Mouse (Mus musculus) midbrain, embryonic 13.5 days (tissue): ENCODE measurements around the gene Mrps34. TPM values are rescaled to one million over a fixed set of nuclear protein-coding genes. Genes with fewer than 3 reads are reported as not detected.

Experiments
- ATAC-seq: fragments of 200-750 bp; cut with Nextera tagmentation; 2 replicates; pipeline ENCODE4 v1.8.0; 2017; ENCODE audit warnings: mild to moderate bottlenecking, moderate TSS enrichment, moderate library complexity
- H3K27ac ChIP-seq: fragments of 300-500 bp; sonication (generic); 2 replicates; pipeline ENCODE4 v1.5.1; 2015; ENCODE audit warnings: inconsistent platforms, mild to moderate bottlenecking, moderate library complexity
- H3K27me3 ChIP-seq: fragments of 300-500 bp; sonication (generic); 2 replicates; pipeline ENCODE4 v1.6.1; 2015; ENCODE audit warnings: mild to moderate bottlenecking, inconsistent platforms
- H3K36me3 ChIP-seq: fragments of 300-500 bp; sonication (generic); 2 replicates; pipeline ENCODE4 v1.6.1; 2015; ENCODE audit warnings: mild to moderate bottlenecking, inconsistent platforms
- H3K4me1 ChIP-seq: fragments of 300-500 bp; sonication (generic); replicated peaks from 2 replicates; pipeline ENCODE4 v1.6.1; 2015; ENCODE audit warnings: inconsistent platforms
- H3K4me2 ChIP-seq: fragments of 300-500 bp; sonication (generic); replicated peaks from 2 replicates; pipeline ENCODE4 v1.6.1; 2015; ENCODE audit warnings: moderate library complexity, mild to moderate bottlenecking, inconsistent platforms
- H3K4me3 ChIP-seq: fragments of 300-500 bp; sonication (generic); replicated peaks from 2 replicates; pipeline ENCODE4 v1.5.1; 2015; ENCODE audit warnings: mild to moderate bottlenecking, inconsistent platforms
- H3K9ac ChIP-seq: fragments of 300-500 bp; sonication (generic); replicated peaks from 2 replicates; pipeline ENCODE4 v1.6.1; 2015; ENCODE audit warnings: mild to moderate bottlenecking, inconsistent platforms
- H3K9me3 ChIP-seq: fragments of 300-500 bp; sonication (generic); 2 replicates; pipeline ENCODE4 v1.6.1; 2016; ENCODE audit warnings: mild to moderate bottlenecking, inconsistent platforms
- WGBS: fragments of 180-500 bp; shearing (Covaris S2); methylation state at CpG from one replicate; pipeline ENCODE4 v1.1.7; 2015; 5-methylcytosine and 5-hydroxymethylcytosine counted together
- polyA plus RNA-seq: library from polyadenylated mRNA; unstranded; fragments of >200 nt; fragmentation: Nextera tagmentation; extraction: Ambion mirVana; gene quantifications from 2 replicates; pipeline ENCODE4 v1.2.1, GENCODE M21; 2015

The Mrps34 gene
- polyA plus RNA-seq, 1 experiment from 2014 or later: 82.3 TPM

DNA sequence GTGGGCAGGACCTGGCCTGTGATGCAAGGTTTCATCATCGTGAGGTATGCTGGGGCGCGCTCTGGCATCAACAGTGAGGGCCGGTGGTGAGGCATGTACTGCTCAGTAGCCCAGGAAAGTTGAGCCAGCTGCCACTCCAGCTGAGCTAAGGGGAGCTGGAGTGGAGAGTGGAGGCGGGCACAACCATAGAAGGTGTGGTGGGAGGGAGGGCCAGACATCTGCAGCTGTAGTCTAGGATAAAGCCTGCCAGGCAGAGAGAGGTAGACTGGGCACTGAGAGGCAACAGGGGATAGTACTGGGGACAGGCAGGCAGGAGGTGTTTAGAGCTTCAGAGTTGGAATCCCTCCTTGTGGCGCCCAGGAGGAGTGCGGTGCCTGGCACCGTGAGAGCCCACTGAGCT, 34.8 kb upstream of the Mrps34 start:
- no peaks in the 10 kb centered on the region for H3K4me1 ChIP-seq
- H3K9ac ChIP-seq: no peak overlapping the region
- no peaks in the 10 kb centered on the region for H3K27me3 ChIP-seq
- H3K4me3 ChIP-seq: no peak overlapping the region
- H3K27ac ChIP-seq: no peak overlapping the region
- no peaks in the 10 kb centered on the region for H3K9me3 ChIP-seq
- ATAC-seq: no peak
- peaks cover 83% of the 10 kb centered on the region for H3K36me3 ChIP-seq
- WGBS: 96% methylated on average over 8 of the region's 8 CpGs
- no peak overlapping the region for H3K4me2 ChIP-seq

DNA sequence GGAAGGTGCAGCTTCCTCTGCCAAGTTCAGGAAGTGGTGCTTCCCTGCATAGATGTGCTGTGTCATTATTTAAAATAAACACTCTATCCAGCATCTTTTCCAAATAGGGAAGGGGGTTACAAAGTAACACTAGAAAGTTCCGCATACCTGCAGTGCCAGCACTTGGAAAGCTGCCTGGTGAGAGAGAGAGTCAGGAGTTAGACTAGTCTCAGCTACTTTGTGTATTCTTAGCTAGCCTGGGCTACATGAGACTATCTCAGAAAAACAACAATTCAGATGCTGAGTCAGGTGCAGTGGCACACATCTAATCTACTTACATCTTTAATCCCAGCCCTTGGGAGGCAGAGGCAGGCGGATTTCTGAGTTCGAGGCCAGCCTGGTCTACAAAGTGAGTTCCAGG, 33.1 kb upstream of the Mrps34 start:
- Histone ChIP-seq H3K9me3 (no peaks in the 10 kb centered on the region), H3K4me1 (no peaks in the 10 kb centered on the region), H3K27ac (no peak overlapping the region), H3K4me3 (no peak overlapping the region), H3K4me2 (no peak overlapping the region), H3K27me3 (no peaks in the 10 kb centered on the region), H3K9ac (no peak overlapping the region), H3K36me3 (peaks cover 80% of the 10 kb centered on the region)
- ATAC-seq: no peak
- 88% methylated on average over 3 of the region's 3 CpGs for WGBS

- Histone ChIP-seq H3K36me3 (peaks cover 50% of the 10 kb centered on the region), H3K4me2 (no peak within 1 kb of the TSS), H3K27ac (no peak within 1 kb of the TSS), H3K4me3 (no peak within 1 kb of the TSS), H3K4me1 (no peaks in the 10 kb centered on the region), H3K27me3 (no peaks in the 10 kb centered on the region), H3K9me3 (no peaks in the 10 kb centered on the region), H3K9ac (no peak within 1 kb of the TSS)
- WGBS: 89% methylated on average over 8 of the region's 8 CpGs
- no peak for ATAC-seq
Measured at GRCm38 (mm10) chr17:24865776-24866175, 29.1 kb upstream of the Mrps34 start, which contains the start of gene Igfals. Gene Igfals (plus strand): TSS chr17:24865997.

GRCm38 (mm10) chr17:24867914-24868313, 27.0 kb upstream of the Mrps34 start:
- no peak overlapping the region for H3K9ac ChIP-seq
- no peak overlapping the region for H3K4me3 ChIP-seq
- H3K27ac ChIP-seq: no peak overlapping the region
- ATAC-seq: no peak
- no peaks in the 10 kb centered on the region for H3K4me1 ChIP-seq
- WGBS: 92% methylated on average over 10 of the region's 10 CpGs
- H3K9me3 ChIP-seq: no peaks in the 10 kb centered on the region
- H3K4me2 ChIP-seq: no peak overlapping the region
- no peaks in the 10 kb centered on the region for H3K27me3 ChIP-seq
- peaks cover 28% of the 10 kb centered on the region for H3K36me3 ChIP-seq

- no peaks in the 10 kb centered on the region for H3K9me3 ChIP-seq
- no peaks in the 10 kb centered on the region for H3K27me3 ChIP-seq
- ATAC-seq: no peak
- H3K4me2 ChIP-seq: no peak overlapping the region
- H3K4me3 ChIP-seq: no peak overlapping the region
- H3K27ac ChIP-seq: no peak overlapping the region
- H3K36me3 ChIP-seq: no peaks in the 10 kb centered on the region
- no peaks in the 10 kb centered on the region for H3K4me1 ChIP-seq
- 58% methylated on average over 4 of the region's 4 CpGs for WGBS
- no peak overlapping the region for H3K9ac ChIP-seq
Measured at GRCm38 (mm10) chr17:24873695-24874404, 21.1 kb upstream of the Mrps34 start.

- WGBS: 42% methylated on average over 1 of the region's 1 CpGs
- no peak overlapping the region for H3K4me2 ChIP-seq
- no peak overlapping the region for H3K27ac ChIP-seq
- H3K27me3 ChIP-seq: no peaks in the 10 kb centered on the region
- H3K4me3 ChIP-seq: no peak overlapping the region
- no peaks in the 10 kb centered on the region for H3K36me3 ChIP-seq
- no peaks in the 10 kb centered on the region for H3K4me1 ChIP-seq
- ATAC-seq: no peak
- no peaks in the 10 kb centered on the region for H3K9me3 ChIP-seq
- no peak overlapping the region for H3K9ac ChIP-seq
Measured at GRCm38 (mm10) chr17:24874405-24874745, 20.5 kb upstream of the Mrps34 start.

GRCm38 (mm10) chr17:24874989-24875388, 19.9 kb upstream of the Mrps34 start:
- Histone ChIP-seq H3K4me2 (no peak overlapping the region), H3K4me1 (no peaks in the 10 kb centered on the region), H3K9me3 (no peaks in the 10 kb centered on the region), H3K4me3 (no peak overlapping the region), H3K27ac (no peak overlapping the region), H3K36me3 (no peaks in the 10 kb centered on the region), H3K27me3 (no peaks in the 10 kb centered on the region), H3K9ac (no peak overlapping the region)
- ATAC-seq: no peak
- 73% methylated on average over 8 of the region's 8 CpGs for WGBS

GRCm38 (mm10) chr17:24877336-24878116, 17.4 kb upstream of the Mrps34 start:
- no peak overlapping the region for H3K4me2 ChIP-seq
- no peak for ATAC-seq
- no peaks in the 10 kb centered on the region for H3K4me1 ChIP-seq
- H3K27me3 ChIP-seq: no peaks in the 10 kb centered on the region
- no peak overlapping the region; the same call in 1 of the 2 replicates for H3K9ac ChIP-seq
- no peaks in the 10 kb centered on the region for H3K9me3 ChIP-seq
- WGBS: 76% methylated on average over 10 of the region's 10 CpGs
- no peak overlapping the region for H3K27ac ChIP-seq
- H3K36me3 ChIP-seq: peaks cover 2% of the 10 kb centered on the region
- H3K4me3 ChIP-seq: no peak overlapping the region

DNA sequence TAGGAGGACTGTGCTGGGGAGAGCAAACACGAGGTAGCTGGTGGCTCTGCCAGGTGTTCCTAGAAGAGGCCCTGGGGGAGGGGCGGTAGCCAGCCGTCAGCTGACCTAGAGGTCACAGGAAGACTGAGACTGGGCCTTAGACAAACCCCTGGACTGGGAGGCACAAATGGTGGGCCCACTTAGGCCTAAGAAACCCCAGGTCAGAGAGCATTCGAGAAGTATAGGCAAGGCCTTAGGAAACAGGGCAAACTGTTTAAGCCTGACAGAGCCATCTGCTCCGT, 16.9 kb upstream of the Mrps34 start:
- H3K27me3 ChIP-seq: no peaks in the 10 kb centered on the region
- H3K27ac ChIP-seq: no peak overlapping the region
- no peak overlapping the region for H3K4me3 ChIP-seq
- H3K9me3 ChIP-seq: no peaks in the 10 kb centered on the region
- no peak overlapping the region for H3K9ac ChIP-seq
- H3K4me2 ChIP-seq: no peak overlapping the region
- H3K4me1 ChIP-seq: no peaks in the 10 kb centered on the region
- ATAC-seq: no peak
- H3K36me3 ChIP-seq: peaks cover 7% of the 10 kb centered on the region
- whole genome bisulfite sequencing: 43% methylated on average over 5 of the region's 5 CpGs

- no peaks in the 10 kb centered on the region for H3K9me3 ChIP-seq
- H3K4me3 ChIP-seq: no peak overlapping the region
- no peak for ATAC-seq
- WGBS: 76% methylated on average over 8 of the region's 8 CpGs
- H3K36me3 ChIP-seq: peaks cover 12% of the 10 kb centered on the region
- no peak overlapping the region for H3K9ac ChIP-seq
- no peak overlapping the region for H3K4me2 ChIP-seq
- H3K27me3 ChIP-seq: no peaks in the 10 kb centered on the region
- H3K27ac ChIP-seq: no peak overlapping the region
- H3K4me1 ChIP-seq: no peaks in the 10 kb centered on the region
Measured at GRCm38 (mm10) chr17:24878531-24878930, 16.4 kb upstream of the Mrps34 start.

GRCm38 (mm10) chr17:24881738-24882440, 13.0 kb upstream of the Mrps34 start:
- Histone ChIP-seq H3K27ac (no peak overlapping the region), H3K9ac (no peak overlapping the region), H3K4me2 (no peak overlapping the region), H3K4me3 (no peak overlapping the region), H3K36me3 (peaks cover 23% of the 10 kb centered on the region), H3K4me1 (peaks cover 10% of the 10 kb centered on the region), H3K9me3 (no peaks in the 10 kb centered on the region), H3K27me3 (no peaks in the 10 kb centered on the region)
- no peak for ATAC-seq
- WGBS: 45% methylated on average over 7 of the region's 7 CpGs

DNA sequence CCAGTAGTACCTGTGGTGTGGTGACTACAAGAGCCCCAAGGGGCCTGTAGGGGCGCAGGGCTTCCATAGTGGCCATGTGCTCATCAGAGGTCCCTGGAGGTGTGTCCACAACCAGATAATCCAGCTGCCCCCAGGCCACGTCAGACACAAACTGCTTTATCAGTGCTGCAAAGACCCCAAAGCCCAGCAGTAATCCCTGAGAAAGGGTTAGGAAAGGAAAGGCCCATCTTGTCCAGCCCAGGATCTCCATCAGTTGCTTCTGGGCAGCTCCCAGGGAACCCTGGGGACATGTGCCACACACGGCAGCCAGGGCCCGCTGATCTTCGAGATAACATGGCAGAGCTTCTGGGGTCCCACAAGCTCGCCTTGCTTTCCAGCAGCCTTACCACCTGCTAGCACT, 10.5 kb upstream of the Mrps34 start:
- H3K4me2 ChIP-seq: no peak overlapping the region
- ATAC-seq: no peak
- H3K36me3 ChIP-seq: peaks cover 31% of the 10 kb centered on the region
- H3K27me3 ChIP-seq: no peaks in the 10 kb centered on the region
- no peaks in the 10 kb centered on the region for H3K9me3 ChIP-seq
- H3K27ac ChIP-seq: no peak overlapping the region
- H3K9ac ChIP-seq: no peak overlapping the region
- H3K4me3 ChIP-seq: no peak overlapping the region; the same call in 1 of the 2 replicates
- 87% methylated on average over 6 of the region's 6 CpGs for WGBS
- H3K4me1 ChIP-seq: peaks cover 32% of the 10 kb centered on the region
